Mouse (Mus musculus) T-helper 1 cell (primary cell): ENCODE results near the gene Zfp322a.

Experiments used
- in situ Hi-C: fragments of 300-600 bp; cut with MboI, MseI; formaldehyde crosslinking; loops from one replicate; pipeline ENCODE4 v1.15.1; 2025; ENCODE audit warnings: high pct_unique_total_duplicates

Zfp322a gene

GRCm38 (mm10) chr13:23368583-23369420 lies at the start of gene Zfp322a:
Gene Zfp322a (minus strand): TSS chr13:23369208.
- in situ Hi-C loops: no loop called here

- in situ Hi-C loops: loop anchor here (10.0 kb wide), 2 partner anchors 1358 to 1558 kb away; no protein-coding TSS in a partner anchor
Measured at GRCm38 (mm10) chr13:23412630-23413521, 43.9 kb upstream of the Zfp322a start.

- in situ Hi-C loops: loop anchor here (10.0 kb wide), 2 partner anchors 1357 to 1557 kb away; no protein-coding TSS in a partner anchor
Measured at GRCm38 (mm10) chr13:23412211-23412629, 43.2 kb upstream of the Zfp322a start.

- in situ Hi-C loops: loop anchor here (10.0 kb wide), 2 partner anchors 1357 to 1557 kb away; no protein-coding TSS in a partner anchor
Measured at GRCm38 (mm10) chr13:23411311-23412210, 42.6 kb upstream of the Zfp322a start.

GRCm38 (mm10) chr13:23410632-23411031 lies 41.6 kb upstream of the Zfp322a start:
- in situ Hi-C loops: loop anchor here (10.0 kb wide), 2 partner anchors 1356 to 1556 kb away; no protein-coding TSS in a partner anchor

GRCm38 (mm10) chr13:23402626-23403025 lies 33.6 kb upstream of the Zfp322a start:
- in situ Hi-C loops: loop anchor here (5.0 kb wide), 1 partner anchor 100 kb away; no protein-coding TSS in a partner anchor

- in situ Hi-C loops: loop anchor here (5.0 kb wide), 1 partner anchor 100 kb away; no protein-coding TSS in a partner anchor
Measured at GRCm38 (mm10) chr13:23401683-23402527, 32.9 kb upstream of the Zfp322a start.

GRCm38 (mm10) chr13:23400771-23401682 lies 32.0 kb upstream of the Zfp322a start:
- in situ Hi-C loops: loop anchor here (5.0 kb wide), 1 partner anchor 99 kb away; no protein-coding TSS in a partner anchor

- in situ Hi-C loops: loop anchor here (25.0 kb wide), 1 partner anchor 1035 kb away; the partner anchor contains the start of gene Vmn1r198
Measured at GRCm38 (mm10) chr13:23396913-23397312, 27.9 kb upstream of the Zfp322a start.

GRCm38 (mm10) chr13:23396246-23396703 lies 27.3 kb upstream of the Zfp322a start:
- in situ Hi-C loops: loop anchor here (25.0 kb wide), 1 partner anchor 1034 kb away; the partner anchor contains the start of gene Vmn1r198

GRCm38 (mm10) chr13:23395301-23396245 lies 26.6 kb upstream of the Zfp322a start:
- in situ Hi-C loops: loop anchor here (25.0 kb wide), 1 partner anchor 1033 kb away; the partner anchor contains the start of gene Vmn1r198

GRCm38 (mm10) chr13:23387548-23387947 lies 18.5 kb upstream of the Zfp322a start:
- in situ Hi-C loops: loop anchor here (25.0 kb wide), 1 partner anchor 1025 kb away; the partner anchor contains the start of gene Vmn1r198

- in situ Hi-C loops: loop anchor here (25.0 kb wide), 1 partner anchor 1021 kb away; the partner anchor contains the start of gene Vmn1r198
Measured at GRCm38 (mm10) chr13:23383127-23383526, 14.1 kb upstream of the Zfp322a start.

GRCm38 (mm10) chr13:23372433-23372832 lies 3.4 kb upstream of the Zfp322a start:
- in situ Hi-C loops: no loop called here

- in situ Hi-C loops: no loop called here
Measured at GRCm38 (mm10) chr13:23370075-23370474, 1.1 kb upstream of the Zfp322a start.

- in situ Hi-C loops: no loop called here
Measured at GRCm38 (mm10) chr13:23369421-23369765, 385 bp upstream of the Zfp322a start.

- in situ Hi-C loops: no loop called here
Measured at GRCm38 (mm10) chr13:23361536-23361935, 7.5 kb downstream of the Zfp322a start.
